Mouse (Mus musculus) hindbrain, embryonic 10.5 days (tissue): ENCODE measurements at regions not wholly inside any gene's neighbourhood (a gene's known extent, or its start where the extent isn't known, plus 50 kb on each side); places are given as distances from the start of the nearest gene placed in this dataset.

Experiments used
- DNase-seq: peaks from one replicate; pipeline ENCODE4 v3.0.0-alpha.2; 2017; ENCODE audit warnings: low spot score
- H3K27ac ChIP-seq: fragments of 300-500 bp; sonication (generic); 2 replicates; pipeline ENCODE4 v1.5.1; 2016; ENCODE audit warnings: mild to moderate bottlenecking, moderate library complexity
- H3K27me3 ChIP-seq: fragments of 300-500 bp; sonication (generic); 2 replicates; pipeline ENCODE4 v1.6.1; 2016; ENCODE audit warnings: mild to moderate bottlenecking; ENCODE audit not compliant: poor library complexity, insufficient read depth, severe bottlenecking
- H3K36me3 ChIP-seq: fragments of 300-500 bp; sonication (generic); 2 replicates; pipeline ENCODE4 v1.6.1; 2016; ENCODE audit warnings: mild to moderate bottlenecking, moderate library complexity
- H3K4me1 ChIP-seq: fragments of 300-500 bp; sonication (generic); replicated peaks from 2 replicates; pipeline ENCODE4 v1.6.1; 2016; ENCODE audit warnings: mild to moderate bottlenecking
- H3K4me3 ChIP-seq: fragments of 300-500 bp; sonication (generic); 2 replicates; pipeline ENCODE4 v1.5.1; 2016; ENCODE audit warnings: mild to moderate bottlenecking, moderate library complexity
- H3K9me3 ChIP-seq: fragments of 300-500 bp; sonication (generic); 2 replicates; pipeline ENCODE4 v1.6.1; 2016; ENCODE audit warnings: mild to moderate bottlenecking, moderate library complexity
- WGBS: fragments of 180-500 bp; shearing (Covaris S2); methylation state at CpG from one replicate; pipeline ENCODE4 v1.1.7; 2016; 5-methylcytosine and 5-hydroxymethylcytosine counted together

- H3K27me3 ChIP-seq, result no peaks in the 10 kb centered on the region; the same call in 1 of the 2 replicates
- H3K27ac ChIP-seq, result no peak overlapping the region
- H3K36me3 ChIP-seq, result no peaks in the 10 kb centered on the region
- no peaks in the 10 kb centered on the region for H3K9me3 ChIP-seq
- WGBS, result 84% methylated on average over 10 of the region's 10 CpGs
- H3K4me1 ChIP-seq, result peaks cover 12% of the 10 kb centered on the region
- DNase-seq, result no peak
- no peak overlapping the region for H3K4me3 ChIP-seq
Measured at GRCm38 (mm10) chr12:104557307-104557706, 84.2 kb upstream of the Gsc start.

- Histone ChIP-seq H3K27ac (no peak overlapping the region), H3K36me3 (no peaks in the 10 kb centered on the region), H3K4me3 (no peak overlapping the region), H3K4me1 (no peaks in the 10 kb centered on the region), H3K9me3 (no peaks in the 10 kb centered on the region), H3K27me3 (no peaks in the 10 kb centered on the region; the same call in 1 of the 2 replicates)
- 84% methylated on average over 2 of the region's 2 CpGs for WGBS
- no peak for DNase-seq
Measured at GRCm38 (mm10) chr12:104548586-104548985, 75.5 kb upstream of the Gsc start.

GRCm38 (mm10) chr12:104547561-104547960 lies 74.4 kb upstream of the Gsc start:
- no peak for DNase-seq
- H3K9me3 ChIP-seq, result no peaks in the 10 kb centered on the region
- WGBS, result 75% methylated on average over 3 of the region's 3 CpGs
- H3K4me3 ChIP-seq, result no peak overlapping the region
- H3K27ac ChIP-seq, result no peak overlapping the region
- no peaks in the 10 kb centered on the region for H3K4me1 ChIP-seq
- H3K36me3 ChIP-seq, result no peaks in the 10 kb centered on the region
- H3K27me3 ChIP-seq, result no peaks in the 10 kb centered on the region

GRCm38 (mm10) chr12:104545993-104546769 lies 73.1 kb upstream of the Gsc start:
- Histone ChIP-seq H3K27ac (no peak overlapping the region), H3K36me3 (no peaks in the 10 kb centered on the region), H3K4me3 (no peak overlapping the region), H3K27me3 (no peaks in the 10 kb centered on the region), H3K4me1 (no peaks in the 10 kb centered on the region), H3K9me3 (no peaks in the 10 kb centered on the region)
- DNase-seq, result no peak
- 86% methylated on average over 20 of the region's 20 CpGs for WGBS

- no peak for DNase-seq
- H3K4me3 ChIP-seq, result no peak overlapping the region
- H3K27ac ChIP-seq, result no peak overlapping the region
- H3K27me3 ChIP-seq, result no peaks in the 10 kb centered on the region
- peaks cover 7% of the 10 kb centered on the region; the same call in 1 of the 2 replicates for H3K4me1 ChIP-seq
- WGBS, result 95% methylated on average over 7 of the region's 7 CpGs
- no peaks in the 10 kb centered on the region for H3K36me3 ChIP-seq
- no peaks in the 10 kb centered on the region for H3K9me3 ChIP-seq
Measured at GRCm38 (mm10) chr12:104539911-104540310, 66.8 kb upstream of the Gsc start.

GRCm38 (mm10) chr12:104538436-104538835 lies 65.3 kb upstream of the Gsc start:
- H3K4me1 ChIP-seq, result peaks cover 7% of the 10 kb centered on the region; the same call in 1 of the 2 replicates
- H3K36me3 ChIP-seq, result no peaks in the 10 kb centered on the region
- H3K27ac ChIP-seq, result no peak overlapping the region
- no peak for DNase-seq
- H3K9me3 ChIP-seq, result no peaks in the 10 kb centered on the region
- H3K27me3 ChIP-seq, result no peaks in the 10 kb centered on the region
- no peak overlapping the region for H3K4me3 ChIP-seq
- 88% methylated on average over 2 of the region's 2 CpGs for WGBS

- 20% methylated on average over 29 of the region's 29 CpGs for WGBS
- peaks cover 13% of the 10 kb centered on the region for H3K27me3 ChIP-seq
- no peaks in the 10 kb centered on the region for H3K9me3 ChIP-seq
- H3K4me3 ChIP-seq, result no peak overlapping the region
- H3K27ac ChIP-seq, result peak overlapping the region; percentile 62
- no peak for DNase-seq
- no peaks in the 10 kb centered on the region for H3K36me3 ChIP-seq
- peaks cover 18% of the 10 kb centered on the region for H3K4me1 ChIP-seq
Measured at GRCm38 (mm10) chr12:104531512-104532447, 58.6 kb upstream of the Gsc start.

- H3K9me3 ChIP-seq, result peaks cover 7% of the 10 kb centered on the region
- H3K4me3 ChIP-seq, result no peak overlapping the region
- no peaks in the 10 kb centered on the region for H3K36me3 ChIP-seq
- H3K4me1 ChIP-seq, result peaks cover 14% of the 10 kb centered on the region
- H3K27me3 ChIP-seq, result peaks cover 13% of the 10 kb centered on the region
- no peak overlapping the region for H3K27ac ChIP-seq
- WGBS, result 78% methylated on average over 4 of the region's 4 CpGs
- no peak for DNase-seq
Measured at GRCm38 (mm10) chr12:104530586-104530985, 57.5 kb upstream of the Gsc start.
